Mouse (Mus musculus): Measurements from ENCODE around the gene Cacna2d2.
A peak's percentile ranks its signal among the peaks of the same experiment; 100 is the strongest.

Cacna2d2 gene

GRCm38 (mm10) chr9:107388263-107388662, 11.1 kb upstream of the Cacna2d2 start:
- H3K4me3 ChIP-seq (replicated peaks; ENCODE audit: low read length) = no peak overlapping the region
- peaks cover 24% of the 10 kb centered on the region for H3K4me1 ChIP-seq (replicated peaks; ENCODE audit: low read depth, low read length)
- H3K9me3 ChIP-seq (ENCODE audit: low read length) = no peaks in the 10 kb centered on the region
- no peaks in the 10 kb centered on the region for H3K36me3 ChIP-seq (ENCODE audit: insufficient read depth, low read length)
- TF ChIP-seq POU5F1 (IDR thresholded peaks at IDR 0.05; ENCODE audit: borderline replicate concordance, low read length) = no peak
- peaks cover 45% of the 10 kb centered on the region for H3K27me3 ChIP-seq (ENCODE audit: insufficient read depth, low read length)

- no peaks in the 10 kb centered on the region for H3K9me3 ChIP-seq (ENCODE audit: low read length)
- no peak overlapping the region for H3K4me3 ChIP-seq (replicated peaks; ENCODE audit: low read length)
- H3K4me1 ChIP-seq (replicated peaks; ENCODE audit: low read depth, low read length) = peaks cover 10% of the 10 kb centered on the region
- peaks cover 62% of the 10 kb centered on the region for H3K27me3 ChIP-seq (ENCODE audit: insufficient read depth, low read length)
- no peak for TF ChIP-seq POU5F1 (IDR thresholded peaks at IDR 0.05; ENCODE audit: borderline replicate concordance, low read length)
- peak; percentile 45 for TF ChIP-seq CTCF (conservative IDR thresholded peaks at IDR 0.05; ENCODE audit: low read length)
- no peaks in the 10 kb centered on the region for H3K36me3 ChIP-seq (ENCODE audit: insufficient read depth, low read length)
These were observed 3.0 kb upstream of the Cacna2d2 start for GRCm38 (mm10) chr9:107396397-107396796.

DNA sequence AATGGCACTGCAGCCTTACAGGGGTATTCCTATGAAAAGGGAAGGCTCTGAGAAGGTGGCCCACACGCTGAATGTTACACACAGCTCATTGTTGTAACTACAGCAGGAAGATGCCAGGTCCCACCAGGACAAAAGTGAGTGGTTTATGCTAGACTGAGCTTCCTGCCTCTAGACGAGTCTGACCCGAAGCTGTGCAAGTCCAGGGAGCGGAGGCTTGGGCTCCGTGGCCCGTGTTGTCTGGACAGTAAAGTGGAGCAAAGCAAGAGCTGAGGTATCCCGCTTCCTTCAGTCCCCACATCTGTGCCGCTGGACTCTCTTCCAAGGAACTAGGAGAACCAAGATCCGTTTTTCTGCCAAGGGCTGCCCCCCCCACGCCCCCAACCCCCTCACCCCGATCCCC, 444 bp upstream of the Cacna2d2 start:
- H3K36me3 ChIP-seq (ENCODE audit: insufficient read depth, low read length) = no peaks in the 10 kb centered on the region

DNA sequence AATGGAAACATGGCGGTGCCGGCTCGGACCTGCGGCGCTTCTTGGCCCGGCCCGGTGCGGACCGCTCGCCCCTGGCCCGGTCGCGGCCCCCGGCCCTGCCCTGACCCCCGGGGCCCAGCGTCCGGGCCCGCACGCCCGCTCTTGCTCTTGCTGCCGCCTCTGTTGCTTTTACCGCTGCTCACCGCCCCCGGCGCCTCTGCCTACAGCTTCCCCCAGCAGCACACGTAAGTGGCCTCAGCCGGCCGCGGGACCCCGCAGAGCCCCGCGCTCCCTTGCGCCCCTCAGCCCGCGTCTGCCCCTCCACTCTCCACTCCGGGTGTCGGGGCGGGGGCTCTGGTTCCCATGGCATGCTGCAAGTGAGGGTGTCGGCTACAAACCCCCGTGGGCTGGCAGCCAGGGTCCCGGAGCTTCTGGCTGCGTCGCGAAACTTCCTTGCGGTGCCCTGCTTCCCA, 674 bp downstream of the Cacna2d2 start:
- H3K36me3 ChIP-seq (ENCODE audit: insufficient read depth, low read length) = no peaks in the 10 kb centered on the region
- peaks cover 76% of the 10 kb centered on the region for H3K27me3 ChIP-seq (ENCODE audit: insufficient read depth, low read length)
- H3K9me3 ChIP-seq (ENCODE audit: low read length) = peaks cover 5% of the 10 kb centered on the region; the same call in 1 of the 2 replicates
- TF ChIP-seq CTCF (conservative IDR thresholded peaks at IDR 0.05; ENCODE audit: low read length) (no peak), NANOG (IDR thresholded peaks at IDR 0.05; ENCODE audit: borderline replicate concordance, low read length) (no peak), POU5F1 (IDR thresholded peaks at IDR 0.05; ENCODE audit: borderline replicate concordance, low read length) (no peak)
- H3K4me1 ChIP-seq (replicated peaks; ENCODE audit: low read depth, low read length) = peaks cover 10% of the 10 kb centered on the region
- peak overlapping the region; percentile 87 for H3K4me3 ChIP-seq (replicated peaks; ENCODE audit: low read length)

More for the DNA sequence above, 444 bp upstream of the Cacna2d2 start:
- peaks cover 75% of the 10 kb centered on the region for H3K27me3 ChIP-seq (ENCODE audit: insufficient read depth, low read length)
- peak overlapping the region; percentile 87; the same call in 1 of the 2 replicates for H3K4me3 ChIP-seq (replicated peaks; ENCODE audit: low read length)
- peaks cover 10% of the 10 kb centered on the region for H3K4me1 ChIP-seq (replicated peaks; ENCODE audit: low read depth, low read length)
- no peak for TF ChIP-seq CTCF (conservative IDR thresholded peaks at IDR 0.05; ENCODE audit: low read length)
- TF ChIP-seq NANOG (IDR thresholded peaks at IDR 0.05; ENCODE audit: borderline replicate concordance, low read length) = no peak
- H3K9me3 ChIP-seq (ENCODE audit: low read length) = no peaks in the 10 kb centered on the region

- peaks cover 75% of the 10 kb centered on the region for H3K27me3 ChIP-seq (ENCODE audit: insufficient read depth, low read length)
- no peaks in the 10 kb centered on the region for H3K36me3 ChIP-seq (ENCODE audit: insufficient read depth, low read length)
- H3K9me3 ChIP-seq (ENCODE audit: low read length) = peaks cover 5% of the 10 kb centered on the region; the same call in 1 of the 2 replicates
- H3K4me3 ChIP-seq (replicated peaks; ENCODE audit: low read length) = peak overlapping the region; percentile 87
- TF ChIP-seq CTCF (conservative IDR thresholded peaks at IDR 0.05; ENCODE audit: low read length) = no peak
- no peak for TF ChIP-seq NANOG (IDR thresholded peaks at IDR 0.05; ENCODE audit: borderline replicate concordance, low read length)
- TF ChIP-seq POU5F1 (IDR thresholded peaks at IDR 0.05; ENCODE audit: borderline replicate concordance, low read length) = no peak
- peaks cover 10% of the 10 kb centered on the region for H3K4me1 ChIP-seq (replicated peaks; ENCODE audit: low read depth, low read length)
These were observed 1.4 kb downstream of the Cacna2d2 start for GRCm38 (mm10) chr9:107400666-107401285.

DNA sequence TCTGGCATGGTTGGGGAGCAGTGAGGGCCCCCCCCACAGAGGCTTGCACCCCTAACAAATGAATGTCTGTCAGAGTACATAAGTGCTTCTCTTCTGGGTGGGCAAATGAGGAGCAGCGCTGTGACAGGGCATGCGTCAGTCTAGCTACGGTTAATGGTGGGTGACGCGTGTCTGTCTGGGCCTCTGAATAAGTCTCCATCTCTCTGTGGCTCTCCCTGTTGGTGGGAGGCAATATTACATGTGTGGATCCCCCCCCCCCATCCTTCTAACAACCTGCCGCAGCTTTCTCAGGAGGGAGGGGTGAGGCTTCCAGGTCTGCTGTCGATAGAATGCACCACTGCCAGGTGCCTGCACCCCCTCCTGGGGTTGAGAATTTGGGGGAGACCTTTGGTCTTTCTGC, 3.7 kb downstream of the Cacna2d2 start:
- Histone ChIP-seq H3K36me3 (ENCODE audit: insufficient read depth, low read length) (no peaks in the 10 kb centered on the region), H3K4me3 (replicated peaks; ENCODE audit: low read length) (no peak overlapping the region), H3K9me3 (ENCODE audit: low read length) (peaks cover 5% of the 10 kb centered on the region; the same call in 1 of the 2 replicates), H3K27me3 (ENCODE audit: insufficient read depth, low read length) (peaks cover 61% of the 10 kb centered on the region), H3K4me1 (replicated peaks; ENCODE audit: low read depth, low read length) (peaks cover 12% of the 10 kb centered on the region)
- TF ChIP-seq CTCF (conservative IDR thresholded peaks at IDR 0.05; ENCODE audit: low read length) (no peak), NANOG (IDR thresholded peaks at IDR 0.05; ENCODE audit: borderline replicate concordance, low read length) (no peak), POU5F1 (IDR thresholded peaks at IDR 0.05; ENCODE audit: borderline replicate concordance, low read length) (no peak)

DNA sequence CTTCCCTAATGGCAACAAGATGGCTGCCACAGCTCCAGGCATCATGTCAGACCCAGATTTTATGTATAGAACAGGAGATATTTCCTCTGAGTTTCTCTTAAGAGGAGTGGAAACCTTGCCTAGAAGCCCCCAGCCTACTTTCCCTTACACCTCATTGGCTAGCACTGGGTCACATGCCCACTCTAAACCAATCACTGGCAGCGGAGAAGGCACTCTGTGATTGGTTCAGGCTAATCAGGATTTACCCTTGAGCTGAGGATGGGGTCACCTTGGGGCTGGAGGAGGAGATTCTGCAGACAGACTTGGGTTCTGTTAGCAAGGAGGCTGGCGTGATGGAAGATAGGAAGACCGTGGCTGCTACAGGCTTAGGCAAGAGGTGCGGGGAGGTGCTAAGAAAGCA, 10.0 kb downstream of the Cacna2d2 start:
- TF ChIP-seq NANOG (IDR thresholded peaks at IDR 0.05; ENCODE audit: borderline replicate concordance, low read length) (no peak), POU5F1 (IDR thresholded peaks at IDR 0.05; ENCODE audit: borderline replicate concordance, low read length) (no peak), CTCF (conservative IDR thresholded peaks at IDR 0.05; ENCODE audit: low read length) (no peak)
- Histone ChIP-seq H3K9me3 (ENCODE audit: low read length) (peaks cover 2% of the 10 kb centered on the region; the same call in 1 of the 2 replicates), H3K27me3 (ENCODE audit: insufficient read depth, low read length) (peaks cover 18% of the 10 kb centered on the region), H3K36me3 (ENCODE audit: insufficient read depth, low read length) (no peaks in the 10 kb centered on the region), H3K4me1 (replicated peaks; ENCODE audit: low read depth, low read length) (peaks cover 7% of the 10 kb centered on the region), H3K4me3 (replicated peaks; ENCODE audit: low read length) (no peak overlapping the region)

- Histone ChIP-seq H3K9me3 (ENCODE audit: low read length) (no peaks in the 10 kb centered on the region), H3K4me3 (replicated peaks; ENCODE audit: low read length) (no peak overlapping the region), H3K4me1 (replicated peaks; ENCODE audit: low read depth, low read length) (peaks cover 9% of the 10 kb centered on the region), H3K27me3 (ENCODE audit: insufficient read depth, low read length) (peaks cover 60% of the 10 kb centered on the region), H3K36me3 (ENCODE audit: insufficient read depth, low read length) (no peaks in the 10 kb centered on the region)
- no peak for TF ChIP-seq NANOG (IDR thresholded peaks at IDR 0.05; ENCODE audit: borderline replicate concordance, low read length)
- TF ChIP-seq POU5F1 (IDR thresholded peaks at IDR 0.05; ENCODE audit: borderline replicate concordance, low read length) = no peak
- TF ChIP-seq CTCF (conservative IDR thresholded peaks at IDR 0.05; ENCODE audit: low read length) = no peak
These were observed 17.7 kb downstream of the Cacna2d2 start for GRCm38 (mm10) chr9:107417106-107417505.
